Mouse (Mus musculus): Measurements from ENCODE around the gene Tkt. TPM values are rescaled to one million over a fixed set of nuclear protein-coding genes. Genes with fewer than 3 reads are reported as not detected.

Tkt gene
- total and polyA plus RNA-seq, 2 experiments from 2014 or later = 37.8 to 108 TPM

- peak overlapping the region; percentile 88 for H3K27ac ChIP-seq (ENCODE audit: low read depth)
- H3K36me3 ChIP-seq (replicated peaks; ENCODE audit: control insufficient read depth, insufficient read depth, low read length) = peaks cover 12% of the 10 kb centered on the region; the same call in 1 of the 2 replicates
- DNase-seq (ENCODE audit: low spot score) (peak; percentile 78), ATAC-seq (ENCODE audit: insufficient read depth, low read depth) (peak; percentile 72)
- 0 out of 2 replicates have a peak overlapping the region, but pooled peaks have one; percentile 5 for H3K9ac ChIP-seq (replicated peaks; ENCODE audit: low read depth, low read length)
- 18% methylated on average over 11 of the region's 11 CpGs for WGBS
- peak; percentile 21 for TF ChIP-seq CTCF (IDR thresholded peaks at IDR 0.05; ENCODE audit: low read depth)
- TF ChIP-seq EP300 (IDR thresholded peaks at IDR 0.05; ENCODE audit: low read depth) = no peak
- H3K4me1 ChIP-seq (ENCODE audit: control insufficient read depth, insufficient read depth) = peaks cover 31% of the 10 kb centered on the region
- H3K27me3 ChIP-seq (ENCODE audit: control insufficient read depth, insufficient read depth, low read length) = no peaks in the 10 kb centered on the region
- H3K9me3 ChIP-seq (replicated peaks; ENCODE audit: control insufficient read depth, low read length) = no peaks in the 10 kb centered on the region
- no peak overlapping the region for H3K4me3 ChIP-seq (ENCODE audit: low read depth, low read length)
- H3K4me2 ChIP-seq (ENCODE audit: low read depth, low read length) = no peak overlapping the region
Measured at GRCm38 (mm10) chr14:30593279-30594091, 45.3 kb downstream of the Tkt start.

DNA sequence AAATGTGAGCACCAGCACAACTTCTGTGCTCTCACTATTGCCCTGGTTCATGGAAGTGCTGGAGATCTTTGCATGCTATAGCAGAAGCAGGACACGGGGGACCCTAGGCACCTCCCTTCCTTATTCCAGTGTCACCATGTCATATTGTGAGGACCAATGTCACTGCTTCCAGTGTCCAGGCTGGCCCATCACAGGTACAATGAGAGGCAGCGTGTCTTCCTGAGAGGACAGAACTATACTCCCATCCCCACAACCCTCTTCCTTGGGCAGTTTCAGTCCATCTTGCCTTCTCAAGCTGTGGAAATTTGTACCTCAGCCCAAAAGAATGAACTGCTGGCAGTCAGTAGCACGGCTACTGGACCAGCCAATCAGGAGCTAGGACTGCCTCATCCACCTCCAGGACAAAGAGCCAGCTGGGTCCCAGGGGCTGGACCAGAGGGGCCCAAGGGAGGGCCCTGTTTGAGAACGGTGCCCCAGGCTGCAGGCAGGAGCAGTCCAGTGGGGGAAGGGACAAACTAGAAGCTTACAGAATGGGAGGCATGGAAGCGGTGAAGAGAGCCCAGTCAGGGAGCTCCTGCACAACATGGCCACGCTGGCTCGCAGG, 46.0 kb downstream of the Tkt start:
- peak; percentile 56 for ATAC-seq (ENCODE audit: insufficient read depth, low read depth)
- WGBS = 42% methylated on average over 7 of the region's 7 CpGs
- no peak for TF ChIP-seq CTCF (IDR thresholded peaks at IDR 0.05; ENCODE audit: low read depth)
- TF ChIP-seq EP300 (IDR thresholded peaks at IDR 0.05; ENCODE audit: low read depth) = no peak
- Histone ChIP-seq H3K9ac (replicated peaks; ENCODE audit: low read depth, low read length) (no peak overlapping the region), H3K4me2 (ENCODE audit: low read depth, low read length) (no peak overlapping the region), H3K9me3 (replicated peaks; ENCODE audit: control insufficient read depth, low read length) (no peaks in the 10 kb centered on the region), H3K4me1 (ENCODE audit: control insufficient read depth, insufficient read depth) (peaks cover 31% of the 10 kb centered on the region), H3K36me3 (replicated peaks; ENCODE audit: control insufficient read depth, insufficient read depth, low read length) (peaks cover 19% of the 10 kb centered on the region), H3K27me3 (ENCODE audit: control insufficient read depth, insufficient read depth, low read length) (no peaks in the 10 kb centered on the region), H3K27ac (ENCODE audit: low read depth) (peak overlapping the region; percentile 88), H3K4me3 (ENCODE audit: low read depth, low read length) (no peak overlapping the region)
- peak; percentile 39 for DNase-seq (ENCODE audit: low spot score)

DNA sequence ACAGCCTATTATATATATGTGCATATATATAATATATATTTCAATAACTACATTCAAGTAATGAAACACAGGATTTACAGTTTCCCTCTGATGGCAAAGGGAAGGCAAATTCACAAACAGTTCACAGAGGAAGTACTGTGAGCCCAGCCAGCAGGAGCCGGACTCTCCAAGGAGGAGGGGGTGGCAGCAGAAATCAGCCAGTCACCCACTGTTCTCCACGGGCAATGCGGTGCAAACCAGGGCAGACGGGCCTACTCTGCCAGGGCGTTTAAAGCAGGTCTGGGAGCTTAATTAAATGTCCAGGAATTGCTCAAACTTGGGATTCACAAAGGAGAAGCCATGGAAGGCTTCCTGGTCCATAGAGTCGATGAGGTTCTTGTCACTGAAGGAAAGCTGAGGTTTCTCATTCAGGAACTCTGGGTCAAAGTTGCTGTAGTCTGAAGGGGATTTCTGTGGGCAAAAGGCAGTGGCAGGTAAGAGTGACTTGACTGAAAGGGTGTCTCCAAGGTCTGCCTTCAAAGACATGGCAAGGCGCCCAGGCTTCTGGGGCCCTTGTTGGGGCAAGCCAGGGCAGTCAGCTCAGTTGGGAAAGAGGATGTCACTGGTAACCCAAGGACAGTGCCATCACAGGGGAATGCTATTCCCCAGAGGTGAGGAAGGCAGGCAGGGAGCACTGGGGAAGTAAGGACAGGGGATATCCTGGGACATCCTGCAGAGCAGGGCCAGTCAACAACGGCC, 47.6 kb downstream of the Tkt start:
- no peak for DNase-seq (ENCODE audit: low spot score)
- H3K36me3 ChIP-seq (replicated peaks; ENCODE audit: control insufficient read depth, insufficient read depth, low read length) = peaks cover 28% of the 10 kb centered on the region
- no peaks in the 10 kb centered on the region for H3K27me3 ChIP-seq (ENCODE audit: control insufficient read depth, insufficient read depth, low read length)
- peaks cover 31% of the 10 kb centered on the region for H3K4me1 ChIP-seq (ENCODE audit: control insufficient read depth, insufficient read depth)
- H3K4me2 ChIP-seq (ENCODE audit: low read depth, low read length) = no peak overlapping the region
- WGBS = 82% methylated on average over 8 of the region's 8 CpGs
- no peaks in the 10 kb centered on the region for H3K9me3 ChIP-seq (replicated peaks; ENCODE audit: control insufficient read depth, low read length)
- H3K27ac ChIP-seq (ENCODE audit: low read depth) = no peak overlapping the region
- no peak overlapping the region for H3K9ac ChIP-seq (replicated peaks; ENCODE audit: low read depth, low read length)
- H3K4me3 ChIP-seq (ENCODE audit: low read depth, low read length) = no peak overlapping the region
- TF ChIP-seq EP300 (IDR thresholded peaks at IDR 0.05; ENCODE audit: low read depth) (no peak), CTCF (IDR thresholded peaks at IDR 0.05; ENCODE audit: low read depth) (no peak)
- ATAC-seq (ENCODE audit: insufficient read depth, low read depth) = no peak

GRCm38 (mm10) chr14:30596407-30596806, 48.2 kb downstream of the Tkt start:
- H3K4me3 ChIP-seq (ENCODE audit: low read depth, low read length) = no peak overlapping the region
- TF ChIP-seq CTCF (IDR thresholded peaks at IDR 0.05; ENCODE audit: low read depth) = no peak
- TF ChIP-seq EP300 (IDR thresholded peaks at IDR 0.05; ENCODE audit: low read depth) = no peak
- DNase-seq (ENCODE audit: low spot score) (no peak), ATAC-seq (ENCODE audit: insufficient read depth, low read depth) (no peak)
- no peak overlapping the region for H3K4me2 ChIP-seq (ENCODE audit: low read depth, low read length)
- H3K27ac ChIP-seq (ENCODE audit: low read depth) = no peak overlapping the region
- peaks cover 31% of the 10 kb centered on the region for H3K4me1 ChIP-seq (ENCODE audit: control insufficient read depth, insufficient read depth)
- WGBS = 86% methylated on average over 3 of the region's 3 CpGs
- H3K27me3 ChIP-seq (ENCODE audit: control insufficient read depth, insufficient read depth, low read length) = no peaks in the 10 kb centered on the region
- H3K9me3 ChIP-seq (replicated peaks; ENCODE audit: control insufficient read depth, low read length) = no peaks in the 10 kb centered on the region
- peaks cover 34% of the 10 kb centered on the region for H3K36me3 ChIP-seq (replicated peaks; ENCODE audit: control insufficient read depth, insufficient read depth, low read length)
- no peak overlapping the region for H3K9ac ChIP-seq (replicated peaks; ENCODE audit: low read depth, low read length)

DNA sequence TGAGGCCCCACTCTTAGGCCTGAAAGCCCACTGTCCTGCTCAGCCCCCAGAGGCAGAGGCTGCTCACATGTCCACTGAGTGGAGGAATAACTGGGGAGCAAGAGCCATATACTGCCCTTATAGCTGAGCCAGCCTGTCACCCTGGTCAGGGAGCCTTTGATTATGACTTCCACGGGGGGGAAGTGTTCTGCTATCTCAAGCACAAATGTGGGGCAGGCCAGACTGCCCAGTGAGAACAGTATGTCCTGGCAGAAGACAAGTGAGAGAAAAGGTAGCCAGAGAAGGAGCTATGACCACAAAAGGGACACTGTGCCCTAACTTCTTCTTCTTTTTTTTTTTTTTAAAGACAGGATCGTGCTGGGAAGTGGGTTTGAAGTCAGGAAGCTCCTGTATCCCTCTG, 49.0 kb downstream of the Tkt start:
- Histone ChIP-seq H3K27ac (ENCODE audit: low read depth) (no peak overlapping the region), H3K36me3 (replicated peaks; ENCODE audit: control insufficient read depth, insufficient read depth, low read length) (peaks cover 42% of the 10 kb centered on the region), H3K9ac (replicated peaks; ENCODE audit: low read depth, low read length) (no peak overlapping the region), H3K4me2 (ENCODE audit: low read depth, low read length) (no peak overlapping the region), H3K27me3 (ENCODE audit: control insufficient read depth, insufficient read depth, low read length) (no peaks in the 10 kb centered on the region), H3K4me1 (ENCODE audit: control insufficient read depth, insufficient read depth) (peaks cover 31% of the 10 kb centered on the region), H3K9me3 (replicated peaks; ENCODE audit: control insufficient read depth, low read length) (no peaks in the 10 kb centered on the region), H3K4me3 (ENCODE audit: low read depth, low read length) (no peak overlapping the region)
- DNase-seq (ENCODE audit: low spot score) (no peak), ATAC-seq (ENCODE audit: insufficient read depth, low read depth) (no peak)
- WGBS = 55% methylated on average over 2 of the region's 2 CpGs
- TF ChIP-seq EP300 (IDR thresholded peaks at IDR 0.05; ENCODE audit: low read depth) (no peak), CTCF (IDR thresholded peaks at IDR 0.05; ENCODE audit: low read depth) (no peak)
